Mouse (Mus musculus) T-helper 1 cell (primary cell): ENCODE measurements around the gene Mks1.

Source experiments
- in situ Hi-C: fragments of 300-600 bp; cut with MboI, MseI; formaldehyde crosslinking; loops from one replicate; pipeline ENCODE4 v1.15.1; 2025; ENCODE audit warnings: high pct_unique_total_duplicates

The Mks1 gene

GRCm38 (mm10) chr11:87875436-87875835, 22.4 kb downstream of the Mks1 start, which contains the start of gene Epx:
Gene Epx (minus strand): TSS chr11:87875536.
- in situ Hi-C loops, result no loop called here

- in situ Hi-C loops, result no loop called here
Observed at GRCm38 (mm10) chr11:87879826-87880225, 26.8 kb downstream of the Mks1 start.

- in situ Hi-C loops, result no loop called here
Observed at GRCm38 (mm10) chr11:87881714-87882113, 28.7 kb downstream of the Mks1 start.

- in situ Hi-C loops, result no loop called here
Observed at GRCm38 (mm10) chr11:87883493-87883892, 30.5 kb downstream of the Mks1 start.

- in situ Hi-C loops, result no loop called here
Observed at GRCm38 (mm10) chr11:87884856-87885255, 31.8 kb downstream of the Mks1 start.

GRCm38 (mm10) chr11:87892168-87892567, 39.2 kb downstream of the Mks1 start, which contains the start of gene Olfr462:
Gene Olfr462 (minus strand): TSS chr11:87892268.
- in situ Hi-C loops, result no loop called here

GRCm38 (mm10) chr11:87897287-87897686, 44.3 kb downstream of the Mks1 start, which contains the start of gene Olfr463:
Gene Olfr463 (minus strand): TSS chr11:87897387.
- in situ Hi-C loops, result no loop called here

- in situ Hi-C loops, result loop anchor here (10.0 kb wide), 1 partner anchor 1810 kb away; no protein-coding TSS in a partner anchor
Observed at GRCm38 (mm10) chr11:87904331-87904730, 51.3 kb downstream of the Mks1 start.
